Mouse (Mus musculus) hindbrain, embryonic 15.5 days (tissue): ENCODE data around the gene Pcnx. TPM values are rescaled to one million over a fixed set of nuclear protein-coding genes. Genes with fewer than 3 reads are reported as not detected.

Experiments
- ATAC-seq: fragments of 200-750 bp; cut with Nextera tagmentation; 2 replicates; pipeline ENCODE4 v1.8.0; 2017; ENCODE audit warnings: low read depth, moderate number of reproducible peaks, moderate TSS enrichment; ENCODE audit not compliant: low FRiP score
- H3K27ac ChIP-seq: fragments of 300-500 bp; sonication (generic); replicated peaks from 2 replicates; pipeline ENCODE4 v1.5.1; 2015; ENCODE audit warnings: mild to moderate bottlenecking, inconsistent platforms
- H3K27me3 ChIP-seq: fragments of 300-500 bp; sonication (generic); 2 replicates; pipeline ENCODE4 v1.6.1; 2015; ENCODE audit warnings: control low read depth, inconsistent platforms
- H3K36me3 ChIP-seq: fragments of 300-500 bp; sonication (generic); 2 replicates; pipeline ENCODE4 v1.6.1; 2015; ENCODE audit warnings: control low read depth, inconsistent platforms
- H3K4me1 ChIP-seq: fragments of 300-500 bp; sonication (generic); replicated peaks from 2 replicates; pipeline ENCODE4 v1.6.1; 2015; ENCODE audit warnings: control low read depth, inconsistent platforms
- H3K4me2 ChIP-seq: fragments of 300-500 bp; sonication (generic); 2 replicates; pipeline ENCODE4 v1.6.1; 2015; ENCODE audit warnings: moderate library complexity, mild to moderate bottlenecking, inconsistent platforms
- H3K4me3 ChIP-seq: fragments of 300-500 bp; sonication (generic); 2 replicates; pipeline ENCODE4 v1.5.1; 2015; ENCODE audit warnings: mild to moderate bottlenecking, inconsistent platforms
- H3K9ac ChIP-seq: fragments of 300-500 bp; sonication (generic); 2 replicates; pipeline ENCODE4 v1.6.1; 2015; ENCODE audit warnings: inconsistent platforms
- H3K9me3 ChIP-seq: fragments of 300-500 bp; sonication (generic); 2 replicates; pipeline ENCODE4 v1.6.1; 2016; ENCODE audit warnings: control low read depth, inconsistent platforms
- WGBS: fragments of 180-500 bp; shearing (Covaris S2); methylation state at CpG from one replicate; pipeline ENCODE4 v1.1.7; 2015; 5-methylcytosine and 5-hydroxymethylcytosine counted together
- polyA plus RNA-seq: library from polyadenylated mRNA; unstranded; fragments of >200 nt; fragmentation: Nextera tagmentation; extraction: Ambion mirVana; gene quantifications from 2 replicates; pipeline ENCODE4 v1.2.1, GENCODE M21; 2015

The Pcnx gene
- polyA plus RNA-seq, 1 experiment from 2014 or later, result 9.1 TPM

GRCm38 (mm10) chr12:81934510-81934909 lies 74.7 kb downstream of the Pcnx start:
- Histone ChIP-seq H3K4me3 (no peak overlapping the region), H3K36me3 (peaks cover 3% of the 10 kb centered on the region), H3K27me3 (no peaks in the 10 kb centered on the region), H3K9me3 (no peaks in the 10 kb centered on the region), H3K4me2 (no peak overlapping the region), H3K4me1 (peaks cover 8% of the 10 kb centered on the region; the same call in 1 of the 2 replicates), H3K9ac (no peak overlapping the region), H3K27ac (no peak overlapping the region)
- WGBS, result 95% methylated on average over 5 of the region's 5 CpGs
- no peak for ATAC-seq

GRCm38 (mm10) chr12:81936066-81936465 lies 76.2 kb downstream of the Pcnx start:
- no peak overlapping the region for H3K27ac ChIP-seq

GRCm38 (mm10) chr12:81941191-81941590 lies 81.4 kb downstream of the Pcnx start:
- H3K4me3 ChIP-seq, result no peak overlapping the region
- no peak for ATAC-seq
- H3K27me3 ChIP-seq, result no peaks in the 10 kb centered on the region
- H3K9ac ChIP-seq, result no peak overlapping the region
- H3K4me1 ChIP-seq, result peaks cover 5% of the 10 kb centered on the region; the same call in 1 of the 2 replicates
- 85% methylated on average over 9 of the region's 9 CpGs for WGBS
- H3K9me3 ChIP-seq, result no peaks in the 10 kb centered on the region
- no peak overlapping the region for H3K4me2 ChIP-seq
- H3K27ac ChIP-seq, result no peak overlapping the region
- no peaks in the 10 kb centered on the region for H3K36me3 ChIP-seq

More at GRCm38 (mm10) chr12:81936066-81936465, 76.2 kb downstream of the Pcnx start:
- Histone ChIP-seq H3K4me2 (no peak overlapping the region), H3K9ac (no peak overlapping the region), H3K4me1 (peaks cover 8% of the 10 kb centered on the region; the same call in 1 of the 2 replicates), H3K27me3 (no peaks in the 10 kb centered on the region), H3K4me3 (no peak overlapping the region), H3K36me3 (peaks cover 3% of the 10 kb centered on the region), H3K9me3 (no peaks in the 10 kb centered on the region)
- WGBS, result 55% methylated on average over 4 of the region's 4 CpGs
- no peak; the same call in 1 of the 2 replicates for ATAC-seq

- ATAC-seq, result no peak
- no peaks in the 10 kb centered on the region for H3K9me3 ChIP-seq
- no peak overlapping the region for H3K27ac ChIP-seq
- no peaks in the 10 kb centered on the region for H3K27me3 ChIP-seq
- H3K36me3 ChIP-seq, result 0 out of 2 replicates have a peak, but pooled peaks cover 2% of the 10 kb centered on the region
- H3K4me2 ChIP-seq, result no peak overlapping the region
- no peak overlapping the region for H3K4me3 ChIP-seq
- H3K9ac ChIP-seq, result no peak overlapping the region
- WGBS, result 78% methylated on average over 12 of the region's 12 CpGs
- H3K4me1 ChIP-seq, result no peaks in the 10 kb centered on the region
These were observed 83.7 kb downstream of the Pcnx start for GRCm38 (mm10) chr12:81943331-81944062.

GRCm38 (mm10) chr12:81949026-81949425 lies 89.2 kb downstream of the Pcnx start:
- Histone ChIP-seq H3K9ac (no peak overlapping the region), H3K9me3 (no peaks in the 10 kb centered on the region), H3K36me3 (peaks cover 26% of the 10 kb centered on the region), H3K27ac (no peak overlapping the region), H3K4me2 (no peak overlapping the region), H3K4me1 (no peaks in the 10 kb centered on the region; the same call in 1 of the 2 replicates), H3K4me3 (no peak overlapping the region), H3K27me3 (no peaks in the 10 kb centered on the region)
- no peak for ATAC-seq
- 89% methylated on average over 6 of the region's 6 CpGs for WGBS

- H3K36me3 ChIP-seq, result peaks cover 29% of the 10 kb centered on the region
- 93% methylated on average over 2 of the region's 2 CpGs for WGBS
- no peaks in the 10 kb centered on the region for H3K9me3 ChIP-seq
- no peak overlapping the region for H3K4me3 ChIP-seq
- H3K4me1 ChIP-seq, result no peaks in the 10 kb centered on the region; the same call in 1 of the 2 replicates
- no peak overlapping the region for H3K9ac ChIP-seq
- ATAC-seq, result no peak
- no peak overlapping the region for H3K27ac ChIP-seq
- no peaks in the 10 kb centered on the region for H3K27me3 ChIP-seq
- no peak overlapping the region for H3K4me2 ChIP-seq
These were observed 90.2 kb downstream of the Pcnx start for GRCm38 (mm10) chr12:81950016-81950415.

- WGBS, result 89% methylated on average over 4 of the region's 4 CpGs
These were observed 98.5 kb downstream of the Pcnx start for GRCm38 (mm10) chr12:81958351-81958750.

GRCm38 (mm10) chr12:81965416-81965815 lies 105.6 kb downstream of the Pcnx start:
- no peak overlapping the region for H3K4me2 ChIP-seq
- no peak overlapping the region for H3K9ac ChIP-seq
- H3K9me3 ChIP-seq, result no peaks in the 10 kb centered on the region
- peaks cover 46% of the 10 kb centered on the region for H3K36me3 ChIP-seq
- whole genome bisulfite sequencing, result 98% methylated on average over 2 of the region's 2 CpGs
- H3K27me3 ChIP-seq, result no peaks in the 10 kb centered on the region
- no peak overlapping the region for H3K4me3 ChIP-seq
- no peaks in the 10 kb centered on the region for H3K4me1 ChIP-seq
- ATAC-seq, result no peak
- H3K27ac ChIP-seq, result no peak overlapping the region

More at GRCm38 (mm10) chr12:81958351-81958750, 98.5 kb downstream of the Pcnx start:
- no peak overlapping the region for H3K4me3 ChIP-seq
- no peak overlapping the region for H3K4me2 ChIP-seq
- peaks cover 5% of the 10 kb centered on the region; the same call in 1 of the 2 replicates for H3K36me3 ChIP-seq
- H3K9ac ChIP-seq, result no peak overlapping the region
- no peaks in the 10 kb centered on the region for H3K9me3 ChIP-seq
- no peaks in the 10 kb centered on the region; the same call in 1 of the 2 replicates for H3K4me1 ChIP-seq
- no peak overlapping the region for H3K27ac ChIP-seq
- ATAC-seq, result no peak
- H3K27me3 ChIP-seq, result no peaks in the 10 kb centered on the region

- 89% methylated on average over 19 of the region's 19 CpGs for WGBS
- no peak for ATAC-seq
- Histone ChIP-seq H3K36me3 (peaks cover 62% of the 10 kb centered on the region), H3K4me1 (no peaks in the 10 kb centered on the region), H3K9me3 (no peaks in the 10 kb centered on the region), H3K27ac (no peak overlapping the region), H3K27me3 (no peaks in the 10 kb centered on the region), H3K9ac (no peak overlapping the region), H3K4me3 (no peak overlapping the region), H3K4me2 (no peak overlapping the region)
These were observed 111.4 kb downstream of the Pcnx start for GRCm38 (mm10) chr12:81971042-81971883.

- Histone ChIP-seq H3K4me3 (no peak overlapping the region), H3K27ac (no peak overlapping the region), H3K9ac (no peak overlapping the region), H3K4me1 (no peaks in the 10 kb centered on the region), H3K4me2 (no peak overlapping the region), H3K27me3 (no peaks in the 10 kb centered on the region), H3K36me3 (peaks cover 66% of the 10 kb centered on the region), H3K9me3 (no peaks in the 10 kb centered on the region)
- WGBS, result 60% methylated on average over 8 of the region's 8 CpGs
- ATAC-seq, result no peak
These were observed 112.1 kb downstream of the Pcnx start for GRCm38 (mm10) chr12:81971884-81972362.

GRCm38 (mm10) chr12:81974806-81975205 lies 115.0 kb downstream of the Pcnx start:
- H3K4me2 ChIP-seq, result no peak overlapping the region
- ATAC-seq, result no peak
- H3K4me1 ChIP-seq, result no peaks in the 10 kb centered on the region
- no peak overlapping the region for H3K9ac ChIP-seq
- no peak overlapping the region for H3K4me3 ChIP-seq
- no peak overlapping the region for H3K27ac ChIP-seq
- no peaks in the 10 kb centered on the region for H3K27me3 ChIP-seq
- 64% methylated on average over 2 of the region's 2 CpGs for WGBS
- peaks cover 61% of the 10 kb centered on the region for H3K36me3 ChIP-seq
- no peaks in the 10 kb centered on the region for H3K9me3 ChIP-seq

- Histone ChIP-seq H3K9me3 (no peaks in the 10 kb centered on the region), H3K4me1 (no peaks in the 10 kb centered on the region), H3K27me3 (no peaks in the 10 kb centered on the region), H3K9ac (no peak overlapping the region), H3K4me3 (no peak overlapping the region), H3K4me2 (no peak overlapping the region), H3K36me3 (peaks cover 68% of the 10 kb centered on the region), H3K27ac (no peak overlapping the region)
- no peak for ATAC-seq
- 76% methylated on average over 4 of the region's 4 CpGs for WGBS
These were observed 117.5 kb downstream of the Pcnx start for GRCm38 (mm10) chr12:81977346-81977745.
